Mouse (Mus musculus): ENCODE measurements around the gene March6.

Gene March6

GRCm38 (mm10) chr15:31517186-31517585 lies 13.7 kb downstream of the March6 start:
- no peak for DNase-seq (ENCODE audit: extremely low spot score, low read depth, low spot score)

DNA sequence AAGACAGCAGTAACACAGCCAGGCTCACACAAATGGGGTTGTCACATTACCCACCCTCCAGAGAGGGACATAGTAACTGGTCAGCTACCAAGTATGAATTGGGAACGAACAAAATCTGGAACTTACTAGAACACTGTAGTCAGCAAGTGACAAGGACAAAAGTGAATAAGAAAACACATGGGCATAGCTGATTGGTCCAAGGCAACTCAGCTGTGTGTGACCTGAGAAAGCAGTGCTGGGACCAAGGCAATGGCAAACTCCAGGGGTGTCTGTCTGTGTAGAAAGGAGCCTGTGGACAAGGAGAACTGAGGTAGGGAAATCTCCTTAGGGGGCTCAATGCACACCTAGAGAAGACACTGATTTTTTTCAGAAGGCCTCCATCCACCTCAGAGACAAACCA lies 19.1 kb downstream of the March6 start:
- DNase-seq (ENCODE audit: extremely low spot score, low read depth, low spot score), result no peak

GRCm38 (mm10) chr15:31511406-31511771 lies 19.5 kb downstream of the March6 start:
- no peak for DNase-seq (ENCODE audit: extremely low spot score, low read depth, low spot score)

GRCm38 (mm10) chr15:31510477-31511405 lies 20.1 kb downstream of the March6 start:
- no peak for DNase-seq (ENCODE audit: extremely low spot score, low read depth, low spot score)

GRCm38 (mm10) chr15:31505082-31505481 lies 25.8 kb downstream of the March6 start:
- no peak for DNase-seq (ENCODE audit: extremely low spot score, low read depth, low spot score)

GRCm38 (mm10) chr15:31503447-31503846 lies 27.4 kb downstream of the March6 start:
- DNase-seq (ENCODE audit: extremely low spot score, low read depth, low spot score), result no peak

GRCm38 (mm10) chr15:31502996-31503395 lies 27.9 kb downstream of the March6 start:
- DNase-seq (ENCODE audit: extremely low spot score, low read depth, low spot score), result no peak

GRCm38 (mm10) chr15:31502313-31502712 lies 28.5 kb downstream of the March6 start:
- no peak for DNase-seq (ENCODE audit: extremely low spot score, low read depth, low spot score)

DNA sequence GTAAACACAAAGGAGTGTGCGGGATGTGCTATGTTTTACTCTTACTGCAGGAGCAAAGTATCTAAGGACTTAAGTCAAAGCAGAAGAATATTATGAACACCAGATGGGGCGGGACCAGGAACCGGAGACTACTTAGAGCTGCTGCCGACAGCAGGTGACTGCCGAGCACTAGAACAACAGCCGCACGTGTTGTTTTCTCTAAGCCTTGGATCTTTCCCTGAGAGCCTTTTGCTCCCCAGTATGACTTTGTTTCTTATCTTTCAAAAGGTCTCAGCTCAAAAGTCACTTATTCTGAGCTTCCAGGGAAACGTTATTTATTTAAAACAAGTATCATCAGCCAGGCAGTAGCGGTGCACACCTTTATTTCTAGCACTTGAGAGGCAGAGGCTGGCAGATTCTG lies 36.0 kb downstream of the March6 start:
- no peak for DNase-seq (ENCODE audit: extremely low spot score, low read depth, low spot score)

- no peak for DNase-seq (ENCODE audit: extremely low spot score, low read depth, low spot score)
Observed at GRCm38 (mm10) chr15:31494310-31494709, 36.5 kb downstream of the March6 start.

DNA sequence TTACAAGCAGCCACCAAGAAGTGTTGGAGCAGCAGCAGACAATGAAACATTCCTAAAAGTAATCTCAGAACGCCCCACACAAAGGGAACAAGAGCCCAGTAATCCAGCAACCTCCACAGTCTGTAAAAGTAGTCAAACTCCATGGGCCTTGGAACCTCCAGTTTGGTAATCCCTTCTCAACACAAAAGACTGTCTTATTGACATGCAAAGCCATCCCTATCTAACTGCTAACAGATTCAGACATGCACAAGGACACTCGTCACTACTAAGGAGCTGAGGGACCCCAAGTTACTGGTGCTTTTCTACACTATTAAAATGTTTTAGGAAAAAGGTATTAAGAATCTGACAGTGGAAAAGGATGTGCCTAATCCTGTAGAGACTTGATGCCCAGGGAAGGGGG lies 43.4 kb downstream of the March6 start:
- DNase-seq (ENCODE audit: extremely low spot score, low read depth, low spot score), result no peak

- no peak for DNase-seq (ENCODE audit: extremely low spot score, low read depth, low spot score)
Observed at GRCm38 (mm10) chr15:31476678-31477077, 54.2 kb downstream of the March6 start.

- DNase-seq (ENCODE audit: extremely low spot score, low read depth, low spot score), result no peak
Observed at GRCm38 (mm10) chr15:31472645-31473574, 57.9 kb downstream of the March6 start.

DNA sequence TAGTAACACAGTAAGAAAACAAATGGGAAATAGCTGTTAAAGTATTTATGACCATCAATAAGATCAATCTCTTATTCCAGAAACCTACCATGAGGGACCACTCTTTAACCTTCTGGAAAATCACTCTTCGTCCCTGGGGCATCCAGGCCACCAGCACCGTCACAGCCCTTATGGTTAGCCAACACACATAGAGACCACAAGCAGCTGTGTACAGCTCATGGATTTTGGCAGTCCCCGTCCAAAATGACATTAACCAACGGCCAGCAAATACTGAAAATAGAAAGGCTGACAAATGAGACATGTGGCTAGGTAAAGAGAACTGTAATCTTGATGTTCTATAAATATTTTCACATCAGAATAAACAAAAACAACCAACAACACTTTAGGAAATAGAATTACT lies 59.3 kb downstream of the March6 start:
- DNase-seq (ENCODE audit: extremely low spot score, low read depth, low spot score), result no peak

GRCm38 (mm10) chr15:31469497-31469896 lies 61.4 kb downstream of the March6 start:
- no peak for DNase-seq (ENCODE audit: extremely low spot score, low read depth, low spot score)

DNA sequence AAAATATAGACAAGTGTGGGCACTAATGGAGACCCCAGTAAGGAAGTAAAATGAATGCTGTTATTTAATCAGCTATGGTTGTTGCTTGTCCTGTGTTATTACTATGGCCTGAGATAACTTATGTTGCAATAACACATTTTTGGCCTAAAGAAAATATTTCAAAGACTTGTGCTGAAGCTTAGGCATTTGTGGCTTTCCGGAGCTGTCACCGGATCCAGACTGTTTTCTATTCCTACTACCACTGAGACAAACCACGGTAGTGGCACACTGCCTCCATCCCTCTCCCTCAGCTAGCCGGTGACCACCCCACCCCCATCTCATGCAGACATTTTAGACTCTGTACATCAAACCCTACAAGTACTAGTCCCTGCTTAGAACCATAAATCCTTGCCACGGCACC lies 62.0 kb downstream of the March6 start:
- no peak for DNase-seq (ENCODE audit: extremely low spot score, low read depth, low spot score)

- DNase-seq (ENCODE audit: extremely low spot score, low read depth, low spot score), result no peak
Observed at GRCm38 (mm10) chr15:31466749-31467148, 64.1 kb downstream of the March6 start.

DNA sequence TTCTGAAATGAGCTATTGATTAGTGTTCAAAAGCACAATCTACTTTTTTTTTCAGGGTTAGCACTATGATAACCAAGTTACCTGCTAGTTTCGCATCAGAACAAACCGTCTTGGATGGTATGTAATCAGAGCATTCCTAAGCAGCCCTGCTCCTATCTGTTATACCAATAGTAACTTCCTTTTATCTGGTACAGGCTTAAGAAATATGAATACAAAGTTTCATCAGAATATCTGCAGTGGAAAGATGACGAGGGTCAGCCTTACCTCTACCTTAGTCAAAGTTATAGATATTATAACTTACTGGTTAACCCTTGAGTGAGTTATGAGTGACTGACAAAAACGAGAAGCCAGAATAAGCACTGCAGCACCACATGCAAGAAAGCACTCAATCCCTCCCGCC lies 64.6 kb downstream of the March6 start:
- DNase-seq (ENCODE audit: extremely low spot score, low read depth, low spot score), result no peak

DNA sequence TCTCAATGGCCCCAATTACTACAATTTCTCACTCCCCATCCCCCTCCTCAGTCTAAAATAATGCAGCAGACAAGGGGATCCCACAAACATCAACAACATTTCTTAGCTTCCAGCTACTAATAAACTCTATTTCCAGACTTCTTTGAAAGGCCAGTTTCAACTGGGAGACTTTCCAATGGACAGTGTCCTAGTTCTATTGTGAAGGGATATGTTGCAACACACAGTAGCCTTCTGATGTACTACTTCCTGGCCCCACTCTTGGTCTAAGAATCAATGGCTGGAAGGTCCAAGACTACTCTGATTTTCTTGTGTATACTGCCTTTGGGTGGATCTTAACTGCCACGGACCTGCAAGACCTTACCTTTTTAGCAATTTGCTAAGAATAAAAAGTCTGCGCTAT lies 65.0 kb downstream of the March6 start:
- no peak for DNase-seq (ENCODE audit: extremely low spot score, low read depth, low spot score)

DNA sequence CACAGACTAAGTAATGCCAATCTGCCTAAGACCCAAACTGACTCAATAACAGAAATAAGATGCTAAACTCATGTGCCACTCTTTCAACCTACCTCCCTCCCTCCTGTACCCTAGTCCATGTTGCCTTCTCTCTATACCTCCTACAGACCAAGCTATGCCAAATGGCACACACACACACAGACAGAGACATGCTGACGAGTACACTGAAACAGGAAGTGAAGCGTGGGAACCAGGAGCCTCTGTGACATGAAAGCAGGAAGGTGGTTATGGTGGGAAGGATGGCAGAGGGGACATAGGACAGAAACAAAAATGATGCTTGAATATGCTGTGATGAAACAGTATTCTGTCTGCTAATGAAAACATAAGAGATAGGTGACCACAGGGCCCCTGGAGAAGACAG lies 70.3 kb downstream of the March6 start:
- DNase-seq (ENCODE audit: extremely low spot score, low read depth, low spot score), result no peak

DNA sequence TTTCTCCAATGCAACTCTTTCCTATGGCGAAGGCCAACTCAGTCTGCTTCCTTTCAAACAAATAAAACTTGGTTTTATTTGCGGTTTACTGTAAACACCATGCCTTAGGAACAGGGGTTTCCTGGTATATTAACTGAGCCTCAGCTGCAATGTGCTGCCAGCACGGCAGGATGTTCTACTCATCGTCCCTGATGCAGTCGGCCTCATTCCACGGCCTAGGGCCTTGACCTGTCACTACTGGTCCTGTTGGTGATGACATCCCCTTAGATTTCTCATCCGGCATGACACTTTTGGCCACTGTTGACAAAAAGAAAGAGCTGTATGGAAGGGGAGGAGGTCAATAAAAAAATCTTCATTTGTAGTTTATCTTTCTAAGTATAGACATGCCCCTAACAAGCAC lies 72.8 kb downstream of the March6 start:
- DNase-seq (ENCODE audit: extremely low spot score, low read depth, low spot score), result no peak

- DNase-seq (ENCODE audit: extremely low spot score, low read depth, low spot score), result no peak
Observed at GRCm38 (mm10) chr15:31456381-31456780, 74.5 kb downstream of the March6 start.
